Mouse (Mus musculus) CD8-positive naive resting alpha-beta T cell, adult 2 months (primary cell): ENCODE results near the gene Bcl2l1.

ENCODE experiments used
- DNase-seq, 2 experiments: peaks; one replicate each; pipeline ENCODE4 v3.0.0; 2022; ENCODE audit warnings: low read depth in 2 of 2, low spot score in 2 of 2

Gene Bcl2l1

GRCm38 (mm10) chr2:152739031-152739841 lies 92.3 kb downstream of the Bcl2l1 start:
- DNase-seq: no peak

DNA sequence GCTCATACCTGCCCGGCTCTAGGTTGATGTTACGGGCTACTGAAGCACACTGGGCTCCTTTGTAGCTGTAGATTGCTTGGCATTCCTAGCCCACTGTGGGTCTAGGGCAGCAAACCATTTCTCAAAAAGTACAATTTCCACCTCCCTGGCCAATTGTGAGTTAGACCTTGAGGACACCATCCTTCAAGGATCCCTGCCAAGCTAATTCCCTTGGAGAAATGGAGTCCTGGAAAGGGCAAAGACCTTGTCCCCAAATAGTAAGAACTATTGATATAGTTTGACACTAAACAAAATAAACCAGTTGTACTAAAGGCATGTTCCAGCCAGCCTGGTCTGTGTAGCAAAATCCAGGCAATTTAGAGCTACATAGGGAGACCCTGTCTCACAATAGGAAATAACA lies 93.2 kb downstream of the Bcl2l1 start:
- DNase-seq: no peak

DNA sequence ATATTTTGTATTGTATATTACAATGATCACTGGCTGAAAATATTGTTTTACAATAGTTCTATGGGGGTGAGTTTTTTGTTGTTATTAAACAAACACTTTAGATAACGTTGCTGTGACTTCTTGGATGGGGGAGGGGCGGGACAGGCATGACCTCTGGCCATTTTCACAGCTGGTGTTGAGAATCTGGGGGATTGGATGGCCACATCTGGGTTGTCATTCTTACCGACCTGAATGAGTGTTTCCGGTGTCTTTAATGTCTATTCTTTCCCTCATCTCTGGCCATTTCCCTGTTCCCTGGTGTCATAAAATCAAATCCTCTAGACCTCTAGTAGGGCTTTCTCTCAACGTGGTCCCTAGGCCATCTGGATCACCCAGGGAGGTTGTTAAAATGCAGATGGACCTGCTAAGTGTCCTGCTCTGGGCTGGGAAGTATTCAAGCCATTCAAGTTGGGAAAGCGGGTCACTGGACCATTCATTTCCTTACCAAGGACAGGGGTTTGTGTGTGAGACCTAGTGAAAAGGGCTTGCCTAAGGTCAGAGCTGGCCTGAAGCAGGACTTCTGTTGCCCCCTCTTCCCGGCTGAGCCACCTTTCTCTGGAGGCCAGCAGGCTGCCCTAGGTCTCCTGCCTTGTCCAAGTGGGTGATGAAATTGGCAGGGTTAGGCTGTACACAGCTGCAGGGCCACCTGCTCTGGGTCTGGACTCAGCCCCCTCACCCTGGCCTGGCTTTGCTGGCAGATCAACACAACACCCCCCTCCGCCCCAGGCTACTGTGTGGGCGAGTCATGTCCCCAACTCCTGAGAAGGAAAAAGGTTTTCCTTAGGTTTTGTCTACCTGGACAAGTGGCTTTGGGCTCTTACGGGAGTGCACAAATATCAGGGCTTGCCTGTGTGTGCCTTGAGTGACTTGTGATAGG lies 94.0 kb downstream of the Bcl2l1 start:
- no peak for DNase-seq

- no peak for DNase-seq
Observed at GRCm38 (mm10) chr2:152736748-152737147, 94.8 kb downstream of the Bcl2l1 start.

DNA sequence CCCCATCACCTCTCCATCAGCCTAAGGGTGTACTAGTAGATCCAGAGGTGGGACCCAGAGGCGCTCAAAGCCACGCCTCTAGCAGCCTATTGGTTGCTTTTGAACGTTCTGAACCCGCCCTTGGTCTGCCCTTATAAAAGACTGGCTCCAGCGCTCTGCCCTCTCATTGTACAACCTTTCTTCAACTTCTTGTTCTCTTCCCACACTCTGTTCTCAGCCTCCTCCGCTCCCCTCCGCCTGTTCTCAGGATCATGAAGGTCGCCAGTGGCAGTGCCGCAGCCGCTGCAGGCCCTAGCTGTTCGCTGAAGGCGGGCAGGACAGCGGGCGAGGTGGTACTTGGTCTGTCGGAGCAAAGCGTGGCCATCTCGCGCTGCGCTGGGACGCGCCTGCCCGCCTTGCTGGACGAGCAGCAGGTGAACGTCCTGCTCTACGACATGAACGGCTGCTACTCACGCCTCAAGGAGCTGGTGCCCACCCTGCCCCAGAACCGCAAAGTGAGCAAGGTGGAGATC lies 95.4 kb downstream of the Bcl2l1 start, which contains the start of gene Id1:
Gene Id1 (plus strand): TSS at position 162 of the 512 bp plus-strand sequence.
- DNase-seq: peak; percentile 16 to 39

- peak in 1 of 2 experiments; percentile 21 for DNase-seq
Observed at GRCm38 (mm10) chr2:152734984-152735383, 96.5 kb downstream of the Bcl2l1 start.

DNA sequence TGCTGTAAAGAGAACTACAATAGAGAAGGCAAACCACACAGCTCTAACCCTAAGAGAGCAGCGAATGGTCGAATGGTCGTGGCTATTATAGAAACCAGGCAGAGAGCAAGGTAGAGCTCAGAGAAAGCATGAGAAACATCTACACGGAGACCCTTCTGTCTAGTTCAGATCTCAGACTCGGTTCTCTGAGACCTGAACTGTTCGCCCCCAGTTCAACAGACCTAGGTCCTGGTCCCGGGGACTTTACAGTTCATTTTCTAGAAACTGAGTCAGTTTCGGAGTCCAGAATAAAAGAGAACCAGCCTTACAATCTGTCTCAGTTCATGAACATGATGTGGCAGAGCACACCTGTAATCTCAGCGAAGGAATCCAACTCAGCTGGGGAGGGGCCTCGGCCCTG lies 97.0 kb downstream of the Bcl2l1 start:
- no peak for DNase-seq

- no peak for DNase-seq
Observed at GRCm38 (mm10) chr2:152733201-152733600, 98.3 kb downstream of the Bcl2l1 start.
